Mouse (Mus musculus) layer of hippocampus, adult 2 months (tissue): Measurements from ENCODE around the gene Fgf10. TPM values are rescaled to one million over a fixed set of nuclear protein-coding genes. Genes with fewer than 3 reads are reported as not detected.

Experiments
- DNase-seq, 2 experiments: peaks; one replicate each; pipeline ENCODE4 v3.0.0; 2022; ENCODE audit warnings: low spot score in 2 of 2
- H3K27ac ChIP-seq: fragments of 200-600 bp; 2 replicates; pipeline ENCODE4 v1.8.1; 2022
- H3K4me3 ChIP-seq: fragments of 200-600 bp; 2 replicates; pipeline ENCODE4 v1.8.1; 2022; ENCODE audit warnings: mild to moderate bottlenecking
- CTCF ChIP-seq: fragments of 200-600 bp; conservative IDR thresholded peaks from 2 replicates; pipeline ENCODE4 v1.8.1; 2022; ENCODE audit warnings: antibody characterized with exemption, mild to moderate bottlenecking, moderate library complexity
- total RNA-seq, 2 experiments: library from RNA; stranded (reverse); gene quantifications; 2 replicates each; pipeline ENCODE4 v1.2.3; 2021

Fgf10 gene
- total RNA-seq, 2 experiments from 2014 or later: 13.6 TPM

- no peak overlapping the region for H3K4me3 ChIP-seq
- DNase-seq: no peak
- TF ChIP-seq CTCF: no peak
- no peak overlapping the region for H3K27ac ChIP-seq
These were observed 159.2 kb downstream of the Fgf10 start for GRCm38 (mm10) chr13:118828604-118829381.

- no peak overlapping the region for H3K27ac ChIP-seq
- no peak overlapping the region for H3K4me3 ChIP-seq
- DNase-seq: no peak
- TF ChIP-seq CTCF: no peak
These were observed 164.4 kb downstream of the Fgf10 start for GRCm38 (mm10) chr13:118834021-118834420.

- no peak overlapping the region for H3K4me3 ChIP-seq
- H3K27ac ChIP-seq: no peak overlapping the region
- no peak for DNase-seq
- TF ChIP-seq CTCF: no peak
These were observed 165.5 kb downstream of the Fgf10 start for GRCm38 (mm10) chr13:118835078-118835477.
